Mouse (Mus musculus): ENCODE measurements around the gene Ccz1.

DNA sequence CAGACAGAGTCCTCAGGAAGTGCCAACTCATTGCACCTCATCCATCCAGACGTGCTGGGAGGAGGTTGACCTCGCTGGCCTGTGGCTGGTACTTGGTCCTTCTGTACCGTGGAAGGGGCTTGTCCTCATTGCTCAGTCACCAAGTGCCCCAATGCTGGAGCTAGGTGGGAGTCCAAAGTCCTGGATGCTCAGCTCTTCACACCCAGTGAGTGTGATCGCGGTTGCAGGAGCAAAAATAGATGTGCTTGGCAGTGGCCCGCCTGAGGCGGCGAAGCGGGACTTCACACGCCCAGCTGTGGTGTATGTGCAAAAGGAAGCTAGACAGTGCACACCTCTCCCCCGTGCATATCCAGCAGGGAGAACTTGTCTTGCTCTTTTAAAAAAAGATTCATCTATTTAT, 28.5 kb upstream of the Ccz1 start:
- TF ChIP-seq CTCF (IDR thresholded peaks at IDR 0.05; ENCODE audit: borderline replicate concordance, extremely low read depth, insufficient read depth, insufficient read length) (no peak), POLR2A (IDR thresholded peaks at IDR 0.05; ENCODE audit: borderline replicate concordance, extremely low read depth, insufficient read depth, insufficient read length, poor library complexity, severe bottlenecking) (no peak)
